Mouse (Mus musculus) kidney, adult 11 months (tissue): ENCODE data around the gene Efcab2.
A peak's percentile ranks its signal among the peaks of the same experiment; 100 is the strongest.

Experiments
- DNase-seq: peaks from one replicate; pipeline ENCODE4 v3.0.0; 2022

Gene Efcab2

GRCm38 (mm10) chr1:178405951-178406711 is at the start of gene Efcab2:
TSS of gene Efcab2 (plus strand) at chr1:178406085.
- DNase-seq: peak; percentile 90

- DNase-seq: no peak
Observed at GRCm38 (mm10) chr1:178357776-178358710, 47.8 kb upstream of the Efcab2 start.

- no peak for DNase-seq
Observed at GRCm38 (mm10) chr1:178360264-178360663, 45.6 kb upstream of the Efcab2 start.

GRCm38 (mm10) chr1:178360702-178361101 is 45.2 kb upstream of the Efcab2 start:
- DNase-seq: no peak

- DNase-seq: no peak
Observed at GRCm38 (mm10) chr1:178365171-178365570, 40.7 kb upstream of the Efcab2 start.

GRCm38 (mm10) chr1:178368121-178368520 is 37.8 kb upstream of the Efcab2 start:
- no peak for DNase-seq

- peak; percentile 94 for DNase-seq
Observed at GRCm38 (mm10) chr1:178368548-178369271, 37.2 kb upstream of the Efcab2 start.

GRCm38 (mm10) chr1:178369272-178369651 is 36.6 kb upstream of the Efcab2 start:
- DNase-seq: peak; percentile 71

GRCm38 (mm10) chr1:178372681-178373080 is 33.2 kb upstream of the Efcab2 start:
- no peak for DNase-seq

GRCm38 (mm10) chr1:178375381-178375780 is 30.5 kb upstream of the Efcab2 start:
- DNase-seq: no peak

- DNase-seq: no peak
Observed at GRCm38 (mm10) chr1:178376061-178376460, 29.8 kb upstream of the Efcab2 start.

GRCm38 (mm10) chr1:178376907-178377306 is 29.0 kb upstream of the Efcab2 start:
- DNase-seq: no peak

GRCm38 (mm10) chr1:178378115-178378514 is 27.8 kb upstream of the Efcab2 start:
- no peak for DNase-seq

- no peak for DNase-seq
Observed at GRCm38 (mm10) chr1:178379224-178379623, 26.7 kb upstream of the Efcab2 start.

GRCm38 (mm10) chr1:178382165-178382564 is 23.7 kb upstream of the Efcab2 start:
- DNase-seq: no peak

- no peak for DNase-seq
Observed at GRCm38 (mm10) chr1:178388802-178389201, 17.1 kb upstream of the Efcab2 start.

GRCm38 (mm10) chr1:178389401-178389800 is 16.5 kb upstream of the Efcab2 start:
- DNase-seq: no peak

- DNase-seq: no peak
Observed at GRCm38 (mm10) chr1:178392970-178393369, 12.9 kb upstream of the Efcab2 start.

GRCm38 (mm10) chr1:178395091-178395490 is 10.8 kb upstream of the Efcab2 start:
- DNase-seq: no peak

- DNase-seq: peak; percentile 89
Observed at GRCm38 (mm10) chr1:178396383-178396782, 9.5 kb upstream of the Efcab2 start.

GRCm38 (mm10) chr1:178399879-178400278 is 6.0 kb upstream of the Efcab2 start:
- no peak for DNase-seq

GRCm38 (mm10) chr1:178400652-178401051 is 5.2 kb upstream of the Efcab2 start:
- no peak for DNase-seq

GRCm38 (mm10) chr1:178401960-178402359 is 3.9 kb upstream of the Efcab2 start:
- no peak for DNase-seq
